Mouse (Mus musculus): Measurements from ENCODE around the gene Fgr. TPM values are rescaled to one million over a fixed set of nuclear protein-coding genes. Genes with fewer than 3 reads are reported as not detected.
"Not testable (repeated sequence)": the region's sequence is repeated elsewhere in the genome, so short reads cannot be mapped to it uniquely, and the experiment has no call there.

Fgr gene
- under 1 TPM; 0.31 to 0.60 TPM for total RNA-seq (2021)

DNA sequence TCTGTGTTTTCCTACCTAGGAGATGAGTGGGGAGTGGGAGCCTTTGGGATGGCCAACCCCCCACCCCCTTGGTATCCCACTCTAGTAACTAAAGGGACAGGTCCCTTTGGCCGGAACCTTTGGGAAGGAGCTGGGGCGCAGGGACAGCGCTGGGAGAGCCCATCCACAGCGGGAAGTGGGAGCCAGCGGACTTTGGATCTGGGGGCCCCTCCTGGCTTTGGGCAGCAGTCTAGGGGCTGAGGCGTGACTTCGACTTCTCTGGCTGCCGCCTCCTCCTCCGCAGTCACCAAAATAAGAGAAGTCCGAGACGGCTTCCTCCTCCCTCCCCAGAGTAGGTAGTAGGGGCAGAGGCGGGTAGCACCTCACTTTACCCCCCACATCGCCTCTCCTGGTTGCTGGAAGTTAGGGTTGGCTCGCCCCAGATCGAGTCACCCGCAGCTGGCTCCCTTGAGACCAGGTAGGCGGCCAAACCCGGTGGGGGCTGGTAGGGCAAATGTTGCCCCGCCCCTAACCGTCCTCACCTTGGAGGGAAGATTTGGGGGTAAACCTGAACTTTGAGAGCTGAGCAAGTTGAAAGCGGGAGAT is at the start of gene Fgr:
Gene Fgr (plus strand): TSS at position 282 of the 585 bp plus-strand sequence.
- intact Hi-C loops (cut with DNase I): loop anchor here (2.0 kb wide), 1 partner anchor 13 kb away; no protein-coding TSS in a partner anchor
- DNase-seq: no peak

DNA sequence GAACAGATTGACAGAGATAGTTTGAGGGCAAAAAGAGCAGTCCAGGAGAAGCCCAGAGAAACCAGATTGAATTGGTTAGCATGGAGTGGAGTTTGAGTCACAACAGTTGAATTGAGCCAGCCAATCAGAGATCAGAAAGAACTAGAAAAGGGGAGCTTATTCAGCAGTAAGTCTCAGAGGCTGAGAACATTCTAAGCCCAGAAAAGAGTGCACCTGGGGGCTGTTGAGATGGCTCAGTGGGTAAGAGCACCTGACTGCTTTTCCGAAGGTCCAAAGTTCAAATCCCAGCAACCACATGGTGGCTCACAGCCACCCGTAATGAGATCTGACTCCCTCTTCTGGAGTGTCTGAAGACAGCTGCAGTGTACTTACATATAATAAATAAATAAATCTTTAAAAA is 47.4 kb upstream of the Fgr start:
- not testable (repeated sequence) for DNase-seq
- intact Hi-C loops (cut with DNase I): loop anchor here (10.0 kb wide), 1 partner anchor 382 kb away; no protein-coding TSS in a partner anchor

GRCm38 (mm10) chr4:132930784-132931183 is 43.1 kb upstream of the Fgr start:
- peak; percentile 54 to 56 for DNase-seq
- intact Hi-C loops (cut with DNase I): loop anchor here (1.0 kb wide), 1 partner anchor 154 kb away; no protein-coding TSS in a partner anchor

- intact Hi-C loops (cut with DNase I): no loop called here
Measured at GRCm38 (mm10) chr4:132932752-132933404, 41.0 kb upstream of the Fgr start.

DNA sequence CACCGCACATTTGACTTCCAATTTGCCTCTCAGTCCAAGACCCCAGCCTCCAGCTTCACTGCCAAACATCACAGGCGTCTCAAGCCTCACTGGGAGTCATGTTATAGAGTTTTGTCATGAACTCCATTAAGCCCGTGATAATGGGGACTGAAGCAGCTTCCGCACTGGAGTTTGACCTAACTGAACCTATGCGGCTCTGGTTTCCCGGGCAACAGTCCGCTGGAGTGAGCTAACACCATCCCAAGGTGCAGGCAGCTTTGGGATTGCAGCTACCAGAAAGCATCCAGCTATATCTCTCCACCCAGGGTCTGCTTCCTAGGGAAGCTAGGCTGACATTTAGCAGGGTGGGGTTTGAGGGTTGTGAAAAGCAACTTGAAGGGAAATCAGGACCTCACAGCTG is 39.3 kb upstream of the Fgr start:
- intact Hi-C loops (cut with DNase I): no loop called here
- no peak for DNase-seq

More at GRCm38 (mm10) chr4:132932752-132933404, 41.0 kb upstream of the Fgr start:
- no peak for DNase-seq

- DNase-seq: no peak
- intact Hi-C loops (cut with DNase I): no loop called here
Measured at GRCm38 (mm10) chr4:132938181-132938941, 35.5 kb upstream of the Fgr start.

- peak; percentile 66 to 80 for DNase-seq
- intact Hi-C loops (cut with DNase I): no loop called here
Measured at GRCm38 (mm10) chr4:132939421-132940127, 34.3 kb upstream of the Fgr start.

- DNase-seq: no peak
- intact Hi-C loops (cut with DNase I): no loop called here
Measured at GRCm38 (mm10) chr4:132941012-132941729, 32.7 kb upstream of the Fgr start.

- intact Hi-C loops (cut with DNase I): no loop called here
- no peak for DNase-seq
Measured at GRCm38 (mm10) chr4:132943088-132943487, 30.8 kb upstream of the Fgr start.

DNA sequence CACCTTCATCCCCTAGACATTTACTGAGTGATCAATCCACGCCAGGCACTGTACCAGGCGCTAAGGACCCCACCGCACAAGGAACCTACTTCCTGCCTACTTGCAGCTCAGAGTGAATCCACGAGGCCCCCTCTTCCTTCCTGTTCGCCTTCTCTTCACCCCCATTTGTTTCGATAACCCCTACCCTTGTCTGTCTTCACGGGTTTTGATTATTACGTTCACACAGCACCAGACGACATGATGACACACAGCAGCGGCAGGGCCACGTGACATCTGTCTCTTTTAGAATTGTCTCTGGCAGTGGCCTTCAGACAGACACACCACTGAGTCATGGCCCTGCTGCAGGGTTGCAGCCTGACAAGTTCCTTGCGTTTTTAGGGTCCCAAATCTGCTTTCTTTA is 29.8 kb upstream of the Fgr start:
- DNase-seq: no peak
- intact Hi-C loops (cut with DNase I): loop anchor here (2.0 kb wide), 1 partner anchor 353 kb away; no protein-coding TSS in a partner anchor

GRCm38 (mm10) chr4:132944776-132945175 is 29.1 kb upstream of the Fgr start:
- intact Hi-C loops (cut with DNase I): loop anchor here (1.0 to 5.0 kb wide), 4 partner anchors 61 to 352 kb away; no protein-coding TSS in a partner anchor
- no peak for DNase-seq

DNA sequence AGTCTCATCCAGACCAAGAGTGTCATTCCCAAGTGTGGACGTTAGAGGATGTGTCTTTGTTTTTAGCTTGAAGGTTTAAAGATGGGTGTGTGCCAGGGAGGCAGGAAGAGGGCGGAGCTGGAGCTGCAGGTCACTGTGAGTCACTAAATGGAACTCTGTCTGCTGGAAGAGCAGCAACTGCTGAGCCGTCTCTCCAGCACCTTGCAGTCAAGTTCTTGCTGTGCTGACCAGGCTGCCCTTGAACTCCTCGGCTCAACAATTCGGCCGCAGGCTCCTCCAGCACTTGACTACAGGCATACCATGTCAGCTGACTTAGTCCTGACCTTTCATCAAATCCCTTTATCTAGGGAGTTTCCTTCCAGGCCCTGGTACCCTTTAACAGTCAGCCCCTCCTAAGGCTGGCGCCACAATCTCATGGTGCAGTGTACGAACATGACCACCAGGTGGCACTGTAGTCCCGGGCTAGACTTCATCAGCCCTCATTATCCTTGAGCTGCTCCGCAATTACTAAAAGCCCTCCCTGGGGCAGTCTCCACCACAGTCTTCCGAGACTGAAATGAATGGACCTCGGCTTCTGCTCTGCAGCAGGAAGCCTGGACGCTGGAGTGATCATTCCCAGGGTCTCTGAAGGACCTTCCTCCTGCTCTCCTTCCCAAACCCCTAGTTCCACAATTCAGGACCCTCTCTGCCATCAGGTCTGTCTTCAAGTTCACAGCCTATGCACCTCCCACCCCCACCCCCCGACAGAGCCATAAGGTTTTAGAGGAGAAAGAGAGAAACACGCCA is 28.4 kb upstream of the Fgr start:
- DNase-seq: peak; percentile 89 to 93
- intact Hi-C loops (cut with DNase I): loop anchor here (1.0 to 5.0 kb wide), 4 partner anchors 60 to 351 kb away; no protein-coding TSS in a partner anchor

- peak; percentile 53 to 67 for DNase-seq
- intact Hi-C loops (cut with DNase I): loop anchor here (5.0 kb wide), 2 partner anchors 106 to 271 kb away; no protein-coding TSS in a partner anchor
Measured at GRCm38 (mm10) chr4:132946047-132947001, 27.6 kb upstream of the Fgr start.

DNA sequence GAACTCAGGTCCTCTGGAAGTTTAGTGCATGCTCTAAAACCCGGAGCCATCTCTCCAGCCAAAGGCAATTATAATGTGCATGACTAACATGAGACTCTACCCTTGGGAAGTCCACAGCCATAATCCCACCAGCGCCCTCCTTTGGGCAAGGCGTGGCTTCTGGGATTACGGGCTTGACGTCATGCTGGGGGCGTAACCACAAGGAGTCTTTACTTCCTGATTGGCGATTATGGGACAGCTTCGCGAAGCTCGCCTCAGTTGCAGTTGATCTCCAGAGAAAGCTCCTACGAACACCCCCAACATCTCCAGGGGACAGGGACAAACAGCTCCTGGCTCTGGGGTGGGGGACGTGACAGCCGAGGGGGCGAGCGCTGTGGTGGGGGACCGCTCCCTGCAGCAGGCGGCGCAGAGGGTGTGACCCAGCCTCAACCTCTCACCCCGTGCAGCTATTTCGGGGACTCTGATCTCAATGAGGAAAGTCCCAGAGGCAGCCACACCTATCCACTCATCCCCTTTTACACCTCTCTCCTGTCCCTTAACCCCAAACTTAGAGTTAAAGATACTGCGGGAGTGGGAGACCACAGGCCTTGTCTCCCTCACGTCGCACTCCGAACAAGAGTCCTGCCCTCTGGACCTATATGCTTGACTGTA is 23.9 kb upstream of the Fgr start:
- intact Hi-C loops (cut with DNase I): loop anchor here (5.0 kb wide), 2 partner anchors 102 to 267 kb away; no protein-coding TSS in a partner anchor
- no peak for DNase-seq

GRCm38 (mm10) chr4:132950999-132951398 is 22.9 kb upstream of the Fgr start:
- DNase-seq: no peak
- intact Hi-C loops (cut with DNase I): no loop called here

DNA sequence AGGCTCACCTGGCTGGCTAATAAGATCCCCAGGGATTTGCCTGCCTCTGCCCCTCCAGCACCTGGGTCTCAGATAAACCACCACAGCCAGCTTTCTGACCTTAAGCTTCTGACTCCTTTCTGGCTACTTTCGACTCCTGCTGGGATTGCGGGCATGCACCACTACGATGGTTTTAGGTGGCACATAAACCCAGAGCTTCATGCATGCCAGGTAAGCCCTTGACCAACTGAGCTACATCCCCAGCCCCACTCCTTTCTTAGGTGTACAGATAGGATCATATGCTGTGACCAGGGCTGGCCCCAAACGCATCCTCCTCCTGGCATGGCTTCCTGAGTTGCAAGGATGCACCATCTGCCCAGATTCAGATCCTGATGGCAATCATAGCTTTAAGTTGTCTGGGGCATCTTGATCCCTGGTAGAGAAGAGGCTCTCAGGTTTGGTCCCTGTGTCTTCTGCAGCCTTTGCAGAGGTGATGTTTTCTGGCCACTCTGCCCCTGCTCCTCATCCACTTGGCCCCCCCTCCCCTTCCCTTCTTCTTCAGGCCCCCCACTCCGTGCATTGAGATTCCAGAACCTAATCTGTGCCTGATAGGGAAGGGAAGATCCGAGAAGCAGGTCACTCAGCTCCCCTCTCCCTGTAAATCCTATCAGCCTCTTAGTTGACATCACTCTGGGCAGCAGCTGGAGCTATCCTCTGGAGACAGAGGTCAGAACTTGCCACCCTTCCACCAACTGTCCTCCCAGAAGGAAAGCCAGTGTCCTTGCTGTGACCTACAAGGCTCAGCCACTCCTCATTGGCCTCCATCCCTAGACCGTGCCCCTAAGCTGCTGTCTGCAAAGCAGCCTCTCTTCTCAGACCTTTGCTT is 19.1 kb upstream of the Fgr start:
- intact Hi-C loops (cut with DNase I): no loop called here

More for the DNA sequence above, 19.1 kb upstream of the Fgr start:
- DNase-seq: no peak
